14 mouse cellular contexts compared by ENCODE assay signal in genomic region chr9:83893073-83893472, GRCm38 (mm10). TPM values are rescaled to one million over a fixed set of nuclear protein-coding genes. Genes with fewer than 3 reads are reported as not detected.
"Had no signal": no experiment of that assay in that cellular context is flagged by ENCODE, and none has a peak within 500 bp of the region (broad histone marks: within the 10 kb centered on the region; RNA-seq: fewer than 3 reads in every experiment).

No protein-coding gene starts in this region.

- H3K4me3 ChIP-seq: kidney, embryonic 15.5 days; limb, embryonic 12.5 days; megakaryocyte, embryonic 14.5 days; midbrain, embryonic 15.5 days; neural tube, embryonic 13.5 days had no signal

- H3K27me3 ChIP-seq: kidney, embryonic 15.5 days; limb, embryonic 12.5 days; midbrain, embryonic 15.5 days; neural tube, embryonic 13.5 days had no signal

- DNase-seq: kidney, adult 2 months; kidney, postnatal 14 days; right cerebral cortex, adult 18-20 months; right cerebral cortex, postnatal 25 days; thymus, postnatal 25 days had no signal

- H3K36me3 ChIP-seq: kidney, embryonic 15.5 days; limb, embryonic 12.5 days; midbrain, embryonic 15.5 days; neural tube, embryonic 13.5 days had no signal

- H3K27ac ChIP-seq: kidney, embryonic 15.5 days; limb, embryonic 12.5 days; liver, embryonic 14.5 days; midbrain, embryonic 15.5 days; neural tube, embryonic 13.5 days; stomach, postnatal 0 days had no signal

- H3K4me1 ChIP-seq: kidney, embryonic 15.5 days; limb, embryonic 12.5 days; megakaryocyte, embryonic 14.5 days; midbrain, embryonic 15.5 days; neural tube, embryonic 13.5 days had no signal

- ATAC-seq: intestine, embryonic 16.5 days; midbrain, embryonic 15.5 days had no signal

RNA-seq across cellular contexts. Expression of gene Ttk, which starts 58.6 kb away (rescaled TPM):
- total RNA-seq: monocyte, adult 5-6 weeks had no signal
